Mouse (Mus musculus): Measurements from ENCODE around the gene Zxdc.

Gene Zxdc

GRCm38 (mm10) chr6:90368976-90369724, at the start of gene Zxdc:
Gene Zxdc, plus strand, starts transcription at chr6:90369492.
- peak; percentile 98 to 99 for DNase-seq

GRCm38 (mm10) chr6:90320429-90320828, 48.9 kb upstream of the Zxdc start:
- DNase-seq, result no peak

GRCm38 (mm10) chr6:90321811-90322210, 47.5 kb upstream of the Zxdc start:
- DNase-seq, result no peak

- peak; percentile 51 to 56 for DNase-seq
These were observed 45.3 kb upstream of the Zxdc start for GRCm38 (mm10) chr6:90324026-90324425.

- DNase-seq, result no peak
These were observed 44.8 kb upstream of the Zxdc start for GRCm38 (mm10) chr6:90324463-90324862.

- DNase-seq, result peak; percentile 19 to 34
These were observed 44.3 kb upstream of the Zxdc start, which contains the start of gene Chst13 for GRCm38 (mm10) chr6:90324991-90325390. Gene Chst13, minus strand, starts transcription at chr6:90325185.

GRCm38 (mm10) chr6:90327670-90328069, 41.6 kb upstream of the Zxdc start:
- peak; percentile 60 to 69 for DNase-seq

- DNase-seq, result peak; percentile 80 to 86
These were observed 39.3 kb upstream of the Zxdc start for GRCm38 (mm10) chr6:90329953-90330352.

GRCm38 (mm10) chr6:90332561-90333425, 36.5 kb upstream of the Zxdc start, which contains the start of gene Uroc1:
Gene Uroc1, plus strand, starts transcription at chr6:90333284.
- DNase-seq, result no peak

GRCm38 (mm10) chr6:90334244-90334643, 35.0 kb upstream of the Zxdc start:
- no peak for DNase-seq

GRCm38 (mm10) chr6:90342343-90342742, 26.9 kb upstream of the Zxdc start:
- peak; percentile 37 to 66 for DNase-seq

GRCm38 (mm10) chr6:90347183-90347582, 22.1 kb upstream of the Zxdc start:
- DNase-seq, result no peak

GRCm38 (mm10) chr6:90348500-90348899, 20.8 kb upstream of the Zxdc start:
- no peak for DNase-seq

- no peak for DNase-seq
These were observed 19.3 kb upstream of the Zxdc start for GRCm38 (mm10) chr6:90350011-90350410.

GRCm38 (mm10) chr6:90358142-90358541, 11.2 kb upstream of the Zxdc start:
- DNase-seq, result no peak

- DNase-seq, result no peak
These were observed 9.8 kb upstream of the Zxdc start for GRCm38 (mm10) chr6:90359445-90359844.

- peak; percentile 51 to 52 for DNase-seq
These were observed 9.1 kb upstream of the Zxdc start for GRCm38 (mm10) chr6:90360024-90360781.

- DNase-seq, result no peak
These were observed 8.2 kb upstream of the Zxdc start for GRCm38 (mm10) chr6:90360922-90361614.

GRCm38 (mm10) chr6:90363301-90363700, 6.0 kb upstream of the Zxdc start:
- no peak for DNase-seq

GRCm38 (mm10) chr6:90369725-90370553, 647 bp downstream of the Zxdc start:
- peak; percentile 67 for DNase-seq

GRCm38 (mm10) chr6:90374647-90375046, 5.4 kb downstream of the Zxdc start:
- DNase-seq, result peak in 1 of 2 experiments; percentile 17

Data from cerebellum, postnatal 14 days (tissue).